Mouse (Mus musculus) pancreas, adult 10 weeks (tissue): ENCODE data around the gene Tyrp1. TPM values are rescaled to one million over a fixed set of nuclear protein-coding genes. Genes with fewer than 3 reads are reported as not detected.

Experiments
- polyA plus RNA-seq: library from polyadenylated mRNA; stranded (reverse); fragments of 350-450 nt; fragmentation: Illumina TruSeq; extraction: RNeasy Lipid Tissue Mini Kit (QIAGEN cat#74804); gene quantifications from one replicate; pipeline ENCODE4 v1.2.3, GENCODE M21; 2015; ENCODE audit warnings: low read depth, low replicate concordance; ENCODE audit not compliant: insufficient read depth

Tyrp1 gene
- polyA plus RNA-seq, result not detected

GRCm38 (mm10) chr4:80834050-80834449 lies at the start of gene Tyrp1:
Gene Tyrp1 (plus strand): TSS chr4:80834123.

Other genes starting within 250 kb of the Tyrp1 start
- 8.4 TPM for gene Lurap1l, start 76.5 kb downstream of the Tyrp1 start, polyA plus RNA-seq